Mouse (Mus musculus) kidney, adult 9 months (tissue): ENCODE measurements around the gene Ddx5.
"Not testable (repeated sequence)": the region's sequence is repeated elsewhere in the genome, so short reads cannot be mapped to it uniquely, and the experiment has no call there.

Source experiments
- DNase-seq: peaks from one replicate; pipeline ENCODE4 v3.0.0; 2022

The Ddx5 gene

DNA sequence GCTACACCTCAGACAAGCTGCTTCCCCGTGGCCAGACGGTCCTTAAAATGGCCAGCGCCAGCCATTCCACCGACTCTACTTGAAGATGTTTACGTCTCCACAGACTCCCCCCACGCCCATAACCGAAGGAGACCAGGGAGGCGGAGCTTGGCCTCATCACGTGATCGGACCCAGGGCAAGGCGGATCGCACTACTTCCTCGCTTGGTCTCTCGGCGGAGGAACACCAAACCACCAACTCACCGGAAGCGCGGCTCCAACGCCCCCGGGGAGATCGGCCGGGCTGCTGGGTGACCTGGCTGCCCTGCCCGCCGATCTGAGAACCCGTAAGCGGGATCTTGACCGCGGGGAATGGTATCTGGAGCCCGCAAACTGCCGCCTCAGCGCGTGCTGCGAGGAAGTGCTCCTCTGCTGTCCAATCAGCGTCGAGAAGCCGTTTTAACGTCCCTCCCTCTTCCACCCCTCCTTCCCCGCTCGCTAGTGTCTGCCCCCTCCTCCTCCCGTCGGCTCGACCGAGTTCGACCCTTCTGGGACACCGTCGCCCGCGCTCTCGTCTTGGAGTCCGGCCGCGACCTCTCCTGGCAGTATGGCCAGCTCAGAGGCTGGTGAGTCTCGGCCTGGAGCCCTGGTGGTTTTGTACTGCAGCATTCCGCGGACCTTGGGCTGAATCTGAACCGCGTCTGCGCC is at the start of gene Ddx5, which contains the start of gene Cep95:
TSS of gene Ddx5 (minus strand) at position 411 of the 685 bp plus-strand sequence.
TSS of gene Cep95 (plus strand) at position 478 of the 685 bp plus-strand sequence.
- peak; percentile 99 for DNase-seq

DNA sequence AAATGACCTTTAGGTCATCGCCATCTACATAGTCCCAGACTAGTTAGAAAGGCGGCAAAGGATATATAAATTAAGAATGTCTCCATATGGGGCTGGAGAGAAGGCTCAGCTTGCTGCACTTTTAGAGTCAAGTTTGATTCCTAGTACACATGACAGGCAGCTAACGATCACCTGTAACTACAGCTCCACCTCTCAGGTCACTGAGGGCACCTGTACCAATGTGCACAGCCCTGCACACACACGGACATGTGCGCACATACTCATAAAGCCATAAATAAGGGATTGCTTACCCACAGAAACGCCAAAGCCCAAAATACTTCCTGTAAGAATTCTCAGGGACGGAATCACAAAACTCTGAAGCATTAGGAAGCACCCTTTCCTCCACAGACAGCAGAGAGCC is 39.1 kb upstream of the Ddx5 start:
- no peak for DNase-seq

DNA sequence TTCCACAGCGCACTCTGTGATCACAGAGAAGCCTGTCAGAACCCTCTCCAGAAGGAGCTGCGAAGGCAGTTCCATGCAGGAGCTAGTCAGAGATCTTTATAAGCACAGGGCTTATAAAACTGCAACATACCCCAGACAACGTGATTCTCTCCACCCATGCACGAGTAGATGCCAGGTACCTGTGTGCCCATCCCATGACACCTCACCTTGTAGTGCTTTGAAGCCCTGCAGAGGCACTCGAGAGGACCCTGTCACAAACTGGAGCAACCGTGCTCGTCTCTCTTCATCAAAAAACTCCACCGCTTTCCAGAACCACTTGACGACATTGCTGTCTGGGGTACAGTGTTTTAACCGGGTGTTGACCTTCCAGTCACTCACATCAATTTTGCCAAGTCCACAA is 35.4 kb upstream of the Ddx5 start:
- no peak for DNase-seq

DNA sequence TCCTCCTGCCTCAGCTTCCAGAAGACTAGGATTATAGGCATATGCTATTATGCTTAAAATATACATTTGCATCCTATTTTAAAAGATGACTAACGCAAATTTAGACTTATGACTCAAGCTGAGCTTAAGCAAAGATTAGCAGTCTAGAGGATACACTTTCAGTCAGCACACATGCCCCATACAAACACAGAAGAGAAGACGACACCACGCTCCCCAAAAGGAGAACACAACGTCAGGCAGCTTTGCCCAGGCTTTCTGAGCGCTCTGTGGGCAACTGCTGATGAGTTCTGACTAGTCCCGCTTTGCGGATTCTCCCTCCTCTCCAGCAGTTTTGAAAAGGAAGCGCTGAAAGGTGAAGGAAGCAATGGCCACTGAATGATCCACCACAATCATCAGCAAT is 34.8 kb upstream of the Ddx5 start:
- no peak for DNase-seq

- DNase-seq: no peak
These were observed 33.9 kb upstream of the Ddx5 start for GRCm38 (mm10) chr11:106822911-106823310.

DNA sequence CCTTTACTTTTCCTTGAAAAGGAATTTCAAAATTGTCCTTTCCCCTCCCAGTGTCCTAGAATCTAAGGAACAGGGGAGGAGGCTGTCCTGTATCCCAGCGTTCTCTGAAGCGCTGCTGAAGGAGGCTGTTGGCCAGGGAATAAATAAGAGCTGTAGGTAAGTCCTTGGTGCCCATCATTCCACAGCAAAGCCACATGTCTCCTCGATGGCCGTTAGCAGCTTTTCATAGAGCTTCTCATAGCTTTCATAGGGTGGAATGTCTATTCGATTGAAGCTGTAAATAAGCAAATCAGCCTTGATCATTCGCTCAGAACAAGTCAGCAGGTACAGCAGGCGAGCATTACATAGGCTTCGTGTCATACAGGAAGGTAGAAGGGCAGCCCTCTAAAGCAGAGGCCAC is 33.5 kb upstream of the Ddx5 start:
- DNase-seq: no peak

DNA sequence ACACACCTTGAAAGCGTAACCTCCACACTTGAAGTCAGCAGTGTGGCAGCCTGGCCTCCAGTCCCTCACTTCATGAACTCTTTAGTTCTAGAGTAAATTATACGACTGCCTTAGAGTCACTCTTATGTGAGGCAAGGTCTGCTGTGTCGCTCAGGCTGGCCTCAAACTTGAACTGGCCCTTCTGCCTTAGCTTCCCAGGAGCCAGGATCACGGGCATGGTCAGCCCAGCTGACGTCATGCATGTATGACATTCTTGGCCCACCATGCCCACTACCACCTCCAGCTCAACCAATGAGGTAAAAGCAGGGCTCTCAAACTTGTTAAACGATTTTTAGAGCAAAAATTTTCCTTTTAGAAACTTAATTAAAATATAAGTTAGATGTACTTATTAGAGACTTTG is 32.4 kb upstream of the Ddx5 start:
- DNase-seq: no peak

- peak; percentile 74 for DNase-seq
These were observed 32.0 kb upstream of the Ddx5 start for GRCm38 (mm10) chr11:106820972-106821371.

GRCm38 (mm10) chr11:106820252-106820651 is 31.3 kb upstream of the Ddx5 start:
- peak; percentile 38 for DNase-seq

- no peak for DNase-seq
These were observed 30.6 kb upstream of the Ddx5 start for GRCm38 (mm10) chr11:106819595-106819994.

DNA sequence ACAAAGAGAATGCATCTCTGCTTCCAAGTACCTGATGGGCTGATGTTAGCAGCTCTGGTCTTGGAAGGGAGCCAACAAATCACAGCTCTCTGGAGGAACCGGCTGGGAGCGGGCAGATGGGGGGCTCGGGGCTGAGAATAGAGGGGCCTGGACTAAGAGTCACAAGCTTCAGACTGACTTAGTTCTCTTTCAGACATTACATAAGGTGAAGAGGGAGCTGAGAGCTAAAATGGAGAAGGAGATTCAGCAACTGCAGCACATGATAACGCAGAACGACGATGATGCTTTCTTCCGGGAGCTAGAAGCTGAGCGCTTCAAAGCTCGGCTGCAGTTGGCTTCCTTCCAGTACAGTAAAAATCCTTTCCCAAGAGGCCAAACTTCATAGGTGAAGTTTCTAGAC is 29.4 kb upstream of the Ddx5 start:
- DNase-seq: peak; percentile 59

GRCm38 (mm10) chr11:106817808-106818207 is 28.8 kb upstream of the Ddx5 start:
- no peak for DNase-seq

DNA sequence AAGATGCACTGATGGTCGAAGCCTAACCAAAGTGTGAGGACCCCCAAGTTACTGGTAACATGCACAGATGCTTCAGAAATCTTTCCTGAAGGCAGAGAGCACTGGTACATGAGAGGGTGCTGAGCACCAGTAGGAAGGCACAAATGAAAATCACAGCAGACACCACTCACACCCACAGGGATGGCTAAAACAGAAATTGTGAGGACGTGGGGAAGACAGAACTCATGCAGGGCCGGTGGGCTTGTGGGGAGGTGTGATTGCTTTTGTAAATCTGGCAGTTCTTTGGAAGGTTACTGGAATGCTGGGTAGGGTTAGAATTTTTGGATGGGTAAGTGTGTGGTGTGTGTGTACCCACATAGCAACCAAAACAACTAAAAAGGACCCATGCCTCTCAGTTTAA is 28.2 kb upstream of the Ddx5 start:
- DNase-seq: no peak

DNA sequence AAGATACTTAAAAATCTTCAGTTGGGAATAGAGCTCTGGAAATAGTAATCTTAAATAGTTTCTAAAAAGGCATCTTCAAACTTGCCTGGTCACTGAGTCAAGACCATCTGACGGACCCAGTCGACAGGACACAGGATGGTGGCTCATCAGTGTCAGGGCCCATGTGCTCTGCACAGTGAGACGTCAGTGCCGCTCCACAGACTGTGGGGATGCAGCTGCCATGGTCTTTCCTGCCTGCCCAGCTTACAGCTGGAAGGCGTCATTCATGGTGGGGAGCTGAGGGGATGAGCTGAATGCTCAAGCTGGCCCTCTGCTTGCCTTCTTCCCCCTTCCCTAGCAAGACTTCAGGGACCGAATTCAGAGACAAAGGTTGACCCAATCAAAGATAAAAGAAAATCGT is 27.3 kb upstream of the Ddx5 start:
- no peak for DNase-seq

- no peak for DNase-seq
These were observed 26.8 kb upstream of the Ddx5 start for GRCm38 (mm10) chr11:106815761-106816160.

- DNase-seq: no peak
These were observed 26.3 kb upstream of the Ddx5 start for GRCm38 (mm10) chr11:106815331-106815730.

- peak; percentile 81 for DNase-seq
These were observed 25.8 kb upstream of the Ddx5 start for GRCm38 (mm10) chr11:106814601-106815320.

DNA sequence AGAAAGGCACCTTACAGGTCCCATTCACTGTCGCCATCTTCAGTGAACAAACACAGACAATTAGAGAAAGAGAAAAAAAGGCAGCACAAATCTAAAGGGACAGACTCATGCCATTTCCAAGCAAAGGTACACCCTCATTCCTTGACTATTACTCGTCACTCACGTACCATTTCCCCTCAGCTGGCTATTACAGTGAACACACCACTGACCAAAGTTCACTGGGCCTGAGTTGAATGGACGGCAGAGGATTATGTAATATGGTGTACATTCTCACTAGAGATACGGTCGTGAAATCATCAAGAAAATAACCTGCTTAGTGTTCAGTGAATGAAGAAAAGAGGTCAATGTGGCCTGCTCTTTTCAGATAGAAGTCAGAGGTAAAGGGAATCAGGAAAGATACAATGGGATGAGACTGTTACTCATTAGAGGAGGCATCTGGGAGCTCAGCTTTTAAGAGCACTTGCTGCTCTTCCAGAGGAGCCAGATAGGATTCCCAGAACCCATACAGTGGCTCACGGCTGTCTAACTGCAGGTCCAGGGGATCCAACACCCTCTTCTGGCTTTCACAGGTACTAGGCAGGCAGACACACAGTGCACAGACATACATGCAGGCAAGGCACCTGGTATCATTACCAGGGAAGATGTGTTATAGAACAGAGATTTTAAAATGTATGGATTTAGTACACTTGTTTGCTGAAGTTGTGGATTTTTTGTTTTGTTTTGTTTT is 23.6 kb upstream of the Ddx5 start:
- peak; percentile 73 for DNase-seq

DNA sequence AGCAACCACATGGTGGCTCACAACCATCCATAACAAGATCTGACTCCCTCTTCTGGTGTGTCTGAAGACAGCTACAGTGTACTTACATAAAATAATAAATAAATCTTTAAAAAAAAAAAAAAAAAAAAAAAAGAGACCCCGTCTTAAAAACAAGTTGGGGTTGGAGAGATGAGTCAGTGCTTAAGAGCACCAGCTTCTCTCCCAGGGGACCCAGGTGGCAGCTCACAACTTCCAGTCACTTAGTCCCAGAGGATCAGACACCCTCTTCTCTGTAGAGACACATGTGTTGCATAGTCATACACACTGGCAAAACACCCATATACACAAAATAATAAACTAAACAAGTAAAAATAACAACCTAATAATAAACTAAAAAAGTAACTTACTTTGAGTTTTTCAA is 18.5 kb upstream of the Ddx5 start:
- not testable (repeated sequence) for DNase-seq

DNA sequence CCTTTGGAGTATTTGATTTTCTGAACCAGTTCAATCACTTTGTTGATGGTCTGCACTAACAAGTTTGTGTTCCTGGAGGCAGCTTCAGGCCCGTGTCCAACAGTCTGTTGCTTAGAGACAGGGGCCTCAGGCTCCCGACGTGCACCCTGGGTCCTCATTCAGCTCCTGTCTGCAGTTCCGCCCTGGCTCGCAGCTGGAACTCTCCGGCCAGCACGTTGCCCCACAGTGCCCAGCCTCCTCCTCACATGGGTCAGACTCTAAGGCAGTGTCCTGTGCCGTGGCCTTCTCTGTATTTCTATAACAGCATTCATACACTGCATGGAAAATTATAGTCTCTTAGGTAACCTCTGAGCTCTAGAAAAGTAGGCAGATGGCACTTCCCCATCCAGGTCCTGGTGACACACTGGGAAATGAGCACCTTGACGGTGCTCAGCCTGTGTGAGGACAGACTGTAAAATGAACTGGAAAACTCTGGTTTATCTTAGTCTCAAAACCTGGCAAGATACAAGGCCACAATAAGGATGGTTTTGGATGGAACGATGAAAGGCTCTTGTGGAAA is 13.2 kb upstream of the Ddx5 start:
- DNase-seq: no peak

DNA sequence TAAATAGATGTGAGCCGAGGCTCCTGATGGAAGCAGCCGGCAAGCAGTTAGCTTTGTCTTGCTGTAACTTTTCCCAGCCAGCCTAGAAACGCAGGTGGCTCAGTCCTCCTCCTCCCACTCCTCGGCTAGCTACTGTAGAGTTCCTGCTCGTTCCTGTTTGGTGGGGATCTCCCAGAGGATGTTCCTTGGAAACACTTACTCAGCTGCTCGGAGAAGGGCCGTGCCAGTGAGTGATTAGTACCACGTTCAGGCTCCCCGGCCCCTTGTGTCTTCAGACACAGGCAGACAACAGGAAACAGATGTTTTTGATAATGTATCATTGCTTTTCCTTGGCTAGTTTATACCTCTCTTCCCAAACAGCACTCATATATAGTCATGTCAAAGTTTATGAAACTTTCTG is 6.7 kb upstream of the Ddx5 start:
- no peak for DNase-seq

- DNase-seq: no peak
These were observed 4.9 kb upstream of the Ddx5 start for GRCm38 (mm10) chr11:106793846-106794245.

- no peak for DNase-seq
These were observed 664 bp upstream of the Ddx5 start for GRCm38 (mm10) chr11:106789649-106790048.
